Mouse (Mus musculus) adrenal gland, postnatal 4 days (tissue): ENCODE data around the gene Lrrc45. TPM values are rescaled to one million over a fixed set of nuclear protein-coding genes. Genes with fewer than 3 reads are reported as not detected.
"Not testable (repeated sequence)": the region's sequence is repeated elsewhere in the genome, so short reads cannot be mapped to it uniquely, and the experiment has no call there.

Experiments used
- DNase-seq, 2 experiments: peaks; one replicate each; pipeline ENCODE4 v3.0.0; 2021 to 2022; ENCODE audit warnings: low spot score in 2 of 2, mixed read lengths in 2 of 2
- total RNA-seq, 2 experiments: library from RNA; stranded (reverse); gene quantifications; 2 replicates each; pipeline ENCODE4 v1.2.3; 2021

The Lrrc45 gene
- total RNA-seq, 2 experiments from 2014 or later: 44.2 to 44.8 TPM

DNA sequence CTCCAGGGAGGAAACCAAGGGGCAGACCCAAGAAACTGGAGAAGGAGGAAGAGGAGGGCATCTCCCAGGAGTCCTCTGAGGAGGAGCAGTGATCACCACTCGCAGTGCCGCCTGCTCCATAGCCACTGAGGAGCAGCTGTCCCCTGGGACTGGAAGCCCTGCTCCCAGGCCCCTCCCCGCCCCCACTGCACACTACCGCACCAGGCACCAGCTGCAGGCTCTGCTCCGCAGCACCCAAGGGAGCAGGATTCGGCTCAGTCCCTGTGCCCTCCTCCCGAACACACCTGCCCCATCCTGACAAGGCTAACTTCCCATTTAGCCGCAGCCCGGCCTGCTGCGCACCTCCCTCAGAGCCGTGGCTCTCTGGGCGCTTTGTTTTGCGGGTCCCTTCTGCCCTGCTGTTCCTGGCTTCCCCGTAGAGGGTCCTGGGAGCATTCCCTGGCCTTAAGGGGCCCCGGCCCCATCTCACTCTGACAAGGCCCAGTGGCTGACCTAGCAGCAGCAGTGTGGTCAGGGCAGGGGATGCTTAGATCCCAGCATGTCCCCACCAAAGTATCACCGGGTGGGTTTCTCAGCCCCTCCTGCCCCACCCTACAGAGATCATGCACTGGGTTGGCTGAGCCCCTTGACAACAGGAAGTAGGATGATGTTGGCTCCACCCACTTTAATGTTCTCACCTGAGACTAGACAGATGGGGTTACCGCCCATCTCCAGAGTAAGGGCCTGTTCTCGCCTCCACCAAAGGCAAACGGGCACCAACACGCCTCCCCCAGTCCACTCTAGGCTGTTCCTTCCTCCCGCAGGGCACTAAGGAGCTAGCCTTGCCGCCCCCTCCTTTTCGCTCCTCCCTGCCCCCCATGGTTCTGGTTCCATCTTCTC, 49.6 kb downstream of the Lrrc45 start:
- DNase-seq: not testable (repeated sequence)

- DNase-seq: not testable (repeated sequence)
These were observed 53.3 kb downstream of the Lrrc45 start for GRCm38 (mm10) chr11:120767023-120767422.

- DNase-seq: no peak
These were observed 54.5 kb downstream of the Lrrc45 start for GRCm38 (mm10) chr11:120768206-120768605.

Other genes starting within 250 kb of the Lrrc45 start
- gene Arl16, start 246.3 kb upstream of the Lrrc45 start, total RNA-seq: 10 to 100 TPM; 24.4 to 26.8 TPM
- gene Mrpl12, start 229.3 kb upstream of the Lrrc45 start, total RNA-seq: 100 to 1,000 TPM; 105 to 107 TPM
- gene Slc25a10, start 222.1 kb upstream of the Lrrc45 start, total RNA-seq: 100 to 1,000 TPM; 102 to 103 TPM
- gene Gcgr, start 183.2 kb upstream of the Lrrc45 start, total RNA-seq: 1 to 10 TPM; 2.5 to 9.8 TPM
- gene Mcrip1, start 164.2 kb upstream of the Lrrc45 start, total RNA-seq: 10 to 100 TPM; 80.6 to 84.2 TPM
- gene Ppp1r27, start 162.8 kb upstream of the Lrrc45 start, total RNA-seq: 1 to 10 TPM; 1.3 to 5.6 TPM
- gene P4hb, start 140.7 kb upstream of the Lrrc45 start, total RNA-seq: 100 to 1,000 TPM; 531 to 539 TPM
- 100 to 1,000 TPM; 321 to 354 TPM for gene Arhgdia, start 132.3 kb upstream of the Lrrc45 start, total RNA-seq
- 100 to 1,000 TPM; 136 to 169 TPM for gene Alyref, start 115.6 kb upstream of the Lrrc45 start, total RNA-seq
- gene Anapc11, start 115.5 kb upstream of the Lrrc45 start, total RNA-seq: 10 to 100 TPM; 87.4 to 90.7 TPM
- gene Npb, start 105.4 kb upstream of the Lrrc45 start, total RNA-seq: 1 to 10 TPM; 2.4 to 5.4 TPM
- gene Pcyt2, start 96.0 kb upstream of the Lrrc45 start, total RNA-seq: 100 to 1,000 TPM; 135 to 144 TPM
- 10 to 100 TPM; 49.0 to 58.1 TPM for gene Sirt7, start 88.7 kb upstream of the Lrrc45 start, total RNA-seq
- 10 to 100 TPM; 51.4 to 56.0 TPM for gene Mafg, start 80.3 kb upstream of the Lrrc45 start, total RNA-seq
- 1 to 10 TPM; 5.4 to 8.6 TPM for gene Pycr1, start 70.2 kb upstream of the Lrrc45 start, total RNA-seq
- gene Myadml2, start 65.8 kb upstream of the Lrrc45 start, total RNA-seq: 1 to 10 TPM; 1.4 to 3.8 TPM
- 10 to 100 TPM in 1 of 2 experiments, 1 to 10 TPM in 1; 8.6 to 14.8 TPM for gene Notum, start 52.8 kb upstream of the Lrrc45 start, total RNA-seq
- gene Aspscr1, start 41.0 kb upstream of the Lrrc45 start, total RNA-seq: 100 to 1,000 TPM; 108 to 110 TPM
- gene Cenpx, start 187 bp upstream of the Lrrc45 start, total RNA-seq: 10 to 100 TPM; 49.5 to 52.5 TPM
- gene Rac3, start 7.5 kb downstream of the Lrrc45 start, total RNA-seq: 10 to 100 TPM; 12.7 to 17.4 TPM
- 10 to 100 TPM; 40.9 to 43.3 TPM for gene Dcxr, start 13.4 kb downstream of the Lrrc45 start, total RNA-seq
- gene Cbr2, start 18.2 kb downstream of the Lrrc45 start, total RNA-seq: 1 to 10 TPM; 7.4 to 7.8 TPM
- 10 to 100 TPM; 20.2 to 49.6 TPM for gene Hmga1b, start 48.9 kb downstream of the Lrrc45 start, total RNA-seq
- 10 to 100 TPM; 18.9 to 22.7 TPM for gene Rfng, start 70.3 kb downstream of the Lrrc45 start, total RNA-seq
- gene Gps1, start 70.3 kb downstream of the Lrrc45 start, total RNA-seq: 100 to 1,000 TPM; 109 to 111 TPM
- 10 to 100 TPM; 66.8 to 71.1 TPM for gene Dus1l, start 82.5 kb downstream of the Lrrc45 start, total RNA-seq
- gene Fasn, start 110.6 kb downstream of the Lrrc45 start, total RNA-seq: 10 to 100 TPM; 86.7 to 96.3 TPM
- gene Ccdc57, start 218.9 kb downstream of the Lrrc45 start, total RNA-seq: 10 to 100 TPM; 14.3 to 14.4 TPM
- 1 to 10 TPM; 6.9 to 8.6 TPM for gene Slc16a3, start 234.6 kb downstream of the Lrrc45 start, total RNA-seq